Mouse (Mus musculus): ENCODE results near the gene Aph1a.
"Not testable (repeated sequence)": the region's sequence is repeated elsewhere in the genome, so short reads cannot be mapped to it uniquely, and the experiment has no call there.

The Aph1a gene

GRCm38 (mm10) chr3:95887596-95887995 lies 6.2 kb upstream of the Aph1a start:
- DNase-seq (ENCODE audit: low read depth) = no peak

GRCm38 (mm10) chr3:95889664-95890063 lies 4.1 kb upstream of the Aph1a start:
- no peak for DNase-seq (ENCODE audit: low read depth)

GRCm38 (mm10) chr3:95891211-95892065 lies 2.3 kb upstream of the Aph1a start, which contains the start of gene BC028528:
TSS of gene BC028528 (minus strand) at chr3:95892005.
- no peak for DNase-seq (ENCODE audit: low read depth)

GRCm38 (mm10) chr3:95892066-95893052 lies 1.4 kb upstream of the Aph1a start:
- no peak for DNase-seq (ENCODE audit: low read depth)

- DNase-seq (ENCODE audit: low read depth) = no peak
Measured at GRCm38 (mm10) chr3:95893126-95893525, 643 bp upstream of the Aph1a start.

- DNase-seq (ENCODE audit: low read depth) = peak; percentile 13
Measured at GRCm38 (mm10) chr3:95894317-95895160, 770 bp downstream of the Aph1a start.

GRCm38 (mm10) chr3:95895501-95895900 lies 1.7 kb downstream of the Aph1a start:
- not testable (repeated sequence) for DNase-seq (ENCODE audit: low read depth)

GRCm38 (mm10) chr3:95899800-95900524 lies 6.2 kb downstream of the Aph1a start:
- DNase-seq (ENCODE audit: low read depth) = no peak

GRCm38 (mm10) chr3:95901616-95902372 lies 8.0 kb downstream of the Aph1a start:
- no peak for DNase-seq (ENCODE audit: low read depth)

GRCm38 (mm10) chr3:95902373-95902625 lies 8.5 kb downstream of the Aph1a start:
- DNase-seq (ENCODE audit: low read depth) = no peak

GRCm38 (mm10) chr3:95902643-95903042 lies 8.9 kb downstream of the Aph1a start:
- DNase-seq (ENCODE audit: low read depth) = no peak

- DNase-seq (ENCODE audit: low read depth) = no peak
Measured at GRCm38 (mm10) chr3:95903753-95904502, 10.2 kb downstream of the Aph1a start.

- no peak for DNase-seq (ENCODE audit: low read depth)
Measured at GRCm38 (mm10) chr3:95904568-95904967, 10.8 kb downstream of the Aph1a start, which contains the start of gene Car14. TSS of gene Car14 (minus strand) at chr3:95904691.

GRCm38 (mm10) chr3:95905146-95905939 lies 11.6 kb downstream of the Aph1a start:
- no peak for DNase-seq (ENCODE audit: low read depth)

- no peak for DNase-seq (ENCODE audit: low read depth)
Measured at GRCm38 (mm10) chr3:95905940-95906492, 12.2 kb downstream of the Aph1a start.

GRCm38 (mm10) chr3:95906860-95907259 lies 13.1 kb downstream of the Aph1a start:
- DNase-seq (ENCODE audit: low read depth) = no peak

GRCm38 (mm10) chr3:95907613-95908012 lies 13.8 kb downstream of the Aph1a start:
- DNase-seq (ENCODE audit: low read depth) = no peak

GRCm38 (mm10) chr3:95914706-95915105 lies 20.9 kb downstream of the Aph1a start:
- DNase-seq (ENCODE audit: low read depth) = no peak

GRCm38 (mm10) chr3:95916760-95917159 lies 23.0 kb downstream of the Aph1a start:
- no peak for DNase-seq (ENCODE audit: low read depth)
